Mouse (Mus musculus) CH12F3 (cell line): Measurements from ENCODE around the gene Pde4d.
"Not testable (repeated sequence)": the region's sequence is repeated elsewhere in the genome, so short reads cannot be mapped to it uniquely, and the experiment has no call there.

Experiments
- in situ Hi-C: fragments of 300-500 bp; cut with MboI; formaldehyde crosslinking; loops from 2 replicates; pipeline ENCODE4 v1.14.3; 2020; ENCODE audit warnings: low sequenced_read_pairs

Gene Pde4d

DNA sequence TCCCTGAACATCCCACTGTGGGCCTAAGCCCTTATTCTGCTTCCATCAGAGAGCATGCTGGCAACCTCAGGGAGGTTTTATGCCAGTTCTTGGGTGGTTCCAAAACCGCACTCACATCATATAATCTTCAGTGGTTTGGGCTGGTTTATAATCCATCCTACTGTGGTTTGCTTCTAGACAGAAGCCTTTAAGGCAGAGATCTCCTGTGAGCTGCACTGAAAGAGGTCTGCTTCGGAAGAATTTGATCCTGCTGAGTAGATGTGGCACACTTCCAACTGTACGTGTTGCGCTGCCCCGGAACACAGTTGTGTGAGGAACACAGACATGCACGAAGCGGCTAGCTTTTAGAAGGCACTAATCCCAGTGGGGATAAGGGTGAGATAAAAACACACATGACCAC, 236.1 kb downstream of the Pde4d start:
- in situ Hi-C loops, result no loop called here

DNA sequence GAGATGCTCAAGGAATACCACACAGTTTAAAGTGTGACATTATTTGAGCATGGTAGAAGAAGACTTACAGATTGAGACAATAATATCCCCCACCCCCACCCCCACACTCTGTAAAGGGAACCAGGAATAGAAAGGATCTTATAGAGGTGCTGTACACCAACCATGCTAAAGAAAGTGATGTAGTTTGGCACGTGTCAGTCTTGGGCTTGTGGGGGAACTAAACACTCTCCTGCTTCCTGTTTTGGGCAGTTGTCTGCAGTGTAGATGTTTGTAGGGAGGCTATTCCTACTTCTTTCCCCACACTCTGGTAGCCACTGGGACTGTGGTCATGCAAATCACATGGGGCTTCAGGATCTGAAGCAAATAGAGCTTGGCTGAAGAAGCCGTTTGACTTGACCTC, 236.5 kb downstream of the Pde4d start:
- in situ Hi-C loops, result no loop called here

DNA sequence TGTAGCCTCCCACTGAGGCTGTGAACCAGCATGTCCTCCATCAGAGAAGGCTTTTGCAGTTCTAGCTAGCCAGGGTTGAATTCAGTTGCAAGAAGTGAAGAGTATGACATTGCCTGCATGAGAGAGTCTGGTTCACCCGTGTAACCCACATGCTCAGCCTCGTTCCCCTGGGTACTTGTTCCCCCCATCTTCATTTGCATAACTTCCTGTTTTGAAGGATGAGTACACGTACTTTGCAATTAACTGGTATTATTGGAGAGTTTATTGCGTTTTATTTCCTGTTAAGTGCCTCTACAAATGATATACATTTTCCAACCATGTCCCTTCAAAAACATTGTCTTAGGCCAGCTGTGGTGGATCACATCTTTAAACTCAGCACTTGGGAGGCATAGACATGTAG, 237.1 kb downstream of the Pde4d start:
- in situ Hi-C loops, result no loop called here

DNA sequence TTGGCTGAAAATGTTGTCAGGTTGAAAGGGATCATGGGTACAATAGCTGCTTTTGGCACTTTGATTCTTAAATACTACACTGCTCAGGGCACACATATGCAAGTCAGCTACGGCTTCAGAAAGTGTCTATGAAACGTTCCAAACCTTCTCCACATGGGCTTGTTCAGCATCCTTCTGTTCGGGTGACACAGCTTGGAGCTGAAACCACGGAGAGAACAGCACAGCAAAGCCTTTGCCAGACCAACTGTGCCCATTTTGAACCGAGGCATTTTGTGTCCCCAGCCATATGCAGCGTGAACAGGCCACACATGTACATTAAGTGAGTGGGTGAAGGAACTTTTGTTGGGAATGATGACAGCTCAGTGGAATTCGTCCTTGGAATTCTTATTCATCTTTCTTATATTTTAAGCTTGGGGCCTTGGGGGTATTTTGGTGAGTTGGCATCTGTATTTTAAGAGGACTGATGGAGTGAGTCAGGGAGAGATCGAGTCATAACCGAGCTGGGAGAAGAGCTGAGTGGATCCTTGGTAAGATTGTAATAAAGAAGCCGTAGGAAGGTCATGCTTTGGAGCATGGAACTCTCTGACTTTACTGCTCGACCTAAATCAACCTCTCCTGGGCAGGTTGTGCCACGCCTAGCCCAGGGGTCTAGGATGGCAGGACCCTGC, 243.3 kb downstream of the Pde4d start:
- in situ Hi-C loops, result no loop called here

DNA sequence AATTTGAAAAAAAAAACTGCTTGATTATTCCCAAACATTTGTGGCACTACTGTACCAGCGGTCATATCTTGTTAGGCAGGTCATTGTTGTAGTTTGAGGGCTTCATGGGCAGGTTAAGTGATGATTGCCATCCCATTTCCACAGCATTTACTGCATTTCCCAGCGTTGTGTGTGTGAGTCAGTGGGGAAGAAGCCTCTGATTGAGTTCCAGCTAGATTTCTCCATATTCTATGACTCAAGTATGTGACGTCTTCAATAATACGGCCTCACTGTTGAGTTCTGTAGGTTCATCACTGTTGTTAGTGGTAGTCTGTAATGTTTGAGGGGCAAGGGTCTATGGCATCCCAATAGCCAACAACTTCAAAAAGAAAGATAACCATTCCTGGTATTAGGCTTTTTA, 255.7 kb downstream of the Pde4d start:
- in situ Hi-C loops, result no loop called here

DNA sequence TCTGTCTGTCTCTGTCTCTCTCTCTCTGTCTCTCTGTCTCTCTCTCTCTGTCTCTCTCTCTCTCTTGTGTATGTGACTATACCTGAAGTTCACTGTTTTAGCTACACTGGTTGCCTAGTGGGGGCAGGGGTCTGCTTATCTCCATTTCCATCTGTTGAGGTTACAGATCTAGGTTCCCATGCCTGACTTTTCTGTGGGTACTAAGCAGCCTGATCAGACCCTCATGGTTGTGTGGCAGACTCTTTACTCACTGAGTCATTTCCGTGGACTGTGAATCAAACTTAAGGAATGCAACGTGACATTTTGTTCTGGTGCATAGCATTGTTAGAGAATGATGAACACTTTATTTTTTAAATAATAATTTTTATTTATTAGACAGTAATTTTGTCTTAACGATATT, 264.3 kb downstream of the Pde4d start:
- in situ Hi-C loops, result no loop called here

DNA sequence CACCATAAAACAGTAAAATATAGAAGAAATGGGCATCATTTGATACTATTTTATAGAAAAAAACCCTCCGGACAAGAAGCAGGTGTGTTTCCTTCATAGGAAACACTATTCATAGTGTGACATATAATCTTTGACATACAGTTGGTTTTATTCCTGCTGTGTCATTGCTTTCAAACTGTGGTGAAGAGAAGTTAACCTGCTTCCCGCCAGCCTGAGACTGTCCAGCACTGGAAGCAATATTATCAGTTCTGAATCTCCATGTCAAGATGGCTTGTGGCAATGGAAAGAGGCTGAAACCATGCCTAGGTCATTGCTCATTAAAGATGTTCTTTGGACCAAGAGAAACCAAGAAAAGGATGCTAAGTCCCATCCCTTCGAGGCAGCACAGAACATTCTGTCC, 265.3 kb downstream of the Pde4d start:
- in situ Hi-C loops, result no loop called here

DNA sequence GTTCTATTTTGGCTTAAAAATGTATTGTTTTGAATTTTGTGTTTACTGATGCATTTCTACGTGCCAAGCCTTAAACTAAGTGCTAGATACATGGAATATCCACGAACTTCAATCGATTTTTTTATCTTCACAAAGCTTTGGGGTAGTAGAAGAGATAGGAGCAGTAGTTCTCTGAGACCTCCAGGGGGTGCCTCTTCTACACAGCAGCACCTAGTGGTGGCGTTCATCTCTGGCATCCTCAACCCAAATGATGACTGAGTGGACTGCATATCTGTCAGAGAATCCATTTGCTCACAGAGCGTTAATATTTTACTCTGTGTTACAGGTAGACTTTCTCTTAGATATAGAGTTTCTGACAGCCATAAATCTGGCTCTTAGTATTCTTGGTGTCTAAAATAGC, 272.5 kb downstream of the Pde4d start:
- in situ Hi-C loops, result no loop called here

DNA sequence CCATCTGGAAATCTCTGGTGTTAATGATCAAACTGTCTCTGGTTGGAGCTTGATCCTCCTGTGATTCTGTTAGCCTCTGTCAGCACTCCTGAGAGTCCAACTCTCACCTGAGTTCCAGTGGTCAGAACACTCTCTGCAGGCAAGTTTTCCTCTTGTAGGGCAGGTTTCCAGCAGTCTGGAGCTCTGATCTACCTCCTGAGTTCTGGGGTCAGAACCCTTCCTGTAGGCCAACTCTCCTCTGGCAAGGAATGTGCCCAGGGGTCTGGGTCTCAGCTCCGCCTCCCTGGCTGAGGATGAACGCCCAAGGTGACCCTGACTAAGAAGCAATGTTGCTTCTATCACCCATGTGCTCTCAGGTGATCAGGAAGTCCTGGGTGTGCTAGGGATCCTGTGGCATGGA, 284.6 kb downstream of the Pde4d start:
- in situ Hi-C loops, result not testable (repeated sequence)

DNA sequence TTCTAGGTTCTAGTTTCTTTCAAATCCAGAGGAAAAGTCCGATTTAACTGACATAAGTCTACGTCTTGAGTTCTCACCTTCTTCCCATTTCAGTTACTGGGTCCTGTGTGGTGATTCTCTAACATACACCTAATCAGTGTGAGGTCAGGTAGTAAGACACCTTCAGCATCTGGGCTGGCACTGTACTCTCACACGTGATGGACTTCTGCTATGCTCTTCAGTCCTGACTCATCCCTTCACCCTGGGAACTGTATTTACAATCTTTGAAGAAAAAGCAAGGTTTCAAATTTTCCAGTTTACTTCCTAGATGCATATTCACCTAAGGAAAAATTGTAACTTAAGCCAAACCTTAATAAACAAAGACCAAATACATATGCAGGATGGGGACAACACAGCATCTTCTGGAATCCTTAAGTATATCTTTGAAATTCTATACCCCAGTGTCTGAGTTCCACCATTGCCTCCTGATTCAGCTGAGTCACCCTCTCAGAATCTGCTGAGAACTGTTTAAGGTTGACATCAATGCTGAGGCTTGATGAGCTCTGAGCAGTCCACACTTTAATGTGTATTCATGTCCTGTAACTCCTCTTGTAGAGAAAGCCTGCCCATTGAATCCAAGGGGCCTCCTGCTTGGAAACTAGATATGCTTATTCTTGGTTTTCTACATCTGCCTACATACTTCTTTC, 301.6 kb downstream of the Pde4d start:
- in situ Hi-C loops, result no loop called here

DNA sequence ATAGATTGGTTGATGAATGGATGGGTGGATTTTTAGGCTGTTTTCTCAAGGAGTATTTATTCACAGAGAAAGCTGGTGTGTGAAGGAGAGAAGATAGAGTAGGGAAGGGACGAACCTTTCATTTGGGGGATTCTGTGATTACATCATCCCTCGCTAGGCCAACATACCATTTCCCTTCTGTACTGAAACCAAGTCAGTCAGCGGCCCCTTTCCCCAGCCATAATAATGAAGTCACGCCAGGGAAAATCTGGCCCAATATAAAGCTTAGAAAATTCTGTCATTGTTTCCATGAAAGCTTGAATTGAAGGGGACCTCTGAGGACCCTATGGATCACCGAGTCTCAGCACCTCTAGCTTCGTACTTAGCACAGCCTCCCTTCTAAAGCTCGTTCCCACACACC, 307.7 kb downstream of the Pde4d start:
- in situ Hi-C loops, result no loop called here

DNA sequence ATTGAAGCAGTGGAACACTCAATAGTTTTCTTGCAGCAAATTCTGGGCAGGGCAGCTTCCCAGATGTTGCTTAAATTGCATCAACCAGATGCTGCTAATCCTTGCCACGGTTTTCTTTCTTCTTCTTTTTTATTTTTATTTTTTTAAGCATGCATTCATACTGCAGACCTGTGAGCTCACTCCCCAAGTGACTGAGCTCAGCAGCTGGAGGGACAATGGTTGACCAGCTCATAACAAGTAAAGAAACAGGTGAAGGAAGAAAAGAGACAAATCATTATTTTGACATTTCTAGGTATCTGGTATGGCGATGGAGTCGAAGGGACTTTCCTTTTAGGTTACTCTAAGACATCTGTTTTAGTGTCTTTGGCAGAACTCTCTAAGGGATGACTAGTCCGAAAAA, 308.6 kb downstream of the Pde4d start:
- in situ Hi-C loops, result no loop called here

DNA sequence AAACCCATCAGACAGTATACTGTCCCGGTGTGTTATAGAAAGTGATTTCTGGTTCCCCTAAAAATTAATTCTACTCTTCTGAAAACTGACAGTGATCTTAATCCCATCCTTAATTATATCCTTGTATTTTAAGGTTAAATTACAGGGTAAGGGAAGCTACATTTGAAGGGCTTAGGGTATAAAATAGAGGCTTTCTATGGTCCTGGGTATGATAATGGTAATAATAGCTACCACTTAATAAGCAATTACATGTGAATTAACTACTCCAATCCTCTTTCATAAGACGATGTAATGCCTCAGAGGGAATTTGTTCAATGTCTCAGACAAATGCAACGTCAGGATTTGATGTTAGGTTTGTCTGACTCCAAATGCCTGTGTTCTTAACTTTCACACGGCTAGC, 309.4 kb downstream of the Pde4d start:
- in situ Hi-C loops, result no loop called here

DNA sequence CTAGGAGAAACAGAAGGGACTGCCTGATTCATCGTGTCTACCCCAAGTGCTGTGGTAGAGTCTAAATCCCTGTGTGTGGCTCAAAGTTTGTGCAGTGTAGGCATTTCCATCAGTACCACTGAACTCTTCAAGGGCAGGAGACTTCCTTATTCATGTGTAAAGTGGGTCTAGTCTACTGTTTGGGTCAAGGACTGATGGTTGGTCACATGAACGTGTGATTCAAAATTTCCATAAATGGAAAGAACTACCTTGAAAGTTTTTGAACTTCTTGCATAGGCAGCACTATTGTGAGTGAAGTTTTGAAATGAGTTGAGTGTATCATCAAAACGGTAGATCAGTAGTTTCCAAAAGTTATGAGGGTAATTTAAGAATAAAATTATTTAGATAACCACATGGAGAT, 313.5 kb downstream of the Pde4d start:
- in situ Hi-C loops, result no loop called here

DNA sequence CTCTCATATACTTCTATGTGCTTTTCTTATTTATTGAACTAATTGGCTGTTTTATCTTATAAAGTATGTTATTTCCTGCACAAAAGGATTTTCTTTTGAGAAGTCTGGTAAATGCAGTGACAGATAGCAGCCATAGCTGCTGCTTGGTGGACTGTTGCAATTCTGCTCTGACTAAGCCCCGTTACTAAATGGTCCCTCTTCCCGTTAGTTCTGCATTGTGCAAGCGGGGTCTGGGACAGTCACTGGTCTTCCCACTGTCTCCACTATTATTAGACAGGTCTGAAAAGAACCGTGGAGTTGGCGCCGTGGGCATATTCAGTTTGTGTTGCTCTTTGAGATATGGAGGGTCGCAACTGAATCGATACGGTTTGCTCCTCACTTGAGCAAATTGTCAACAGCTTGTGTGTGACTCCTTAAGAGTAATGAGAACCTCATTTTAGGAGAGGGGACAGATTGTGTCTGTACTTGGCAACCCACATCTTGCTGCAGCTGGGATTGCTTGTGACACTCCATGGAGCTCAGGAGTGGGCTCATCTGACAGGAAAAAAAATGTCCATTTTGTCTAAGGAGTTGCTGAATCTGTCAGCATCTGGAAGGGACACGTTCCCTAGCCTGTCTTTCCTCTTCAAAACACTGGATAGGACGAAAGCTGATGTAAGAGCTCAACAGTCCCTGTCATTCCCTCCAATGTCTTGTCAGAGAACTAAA, 316.4 kb downstream of the Pde4d start:
- in situ Hi-C loops, result no loop called here

DNA sequence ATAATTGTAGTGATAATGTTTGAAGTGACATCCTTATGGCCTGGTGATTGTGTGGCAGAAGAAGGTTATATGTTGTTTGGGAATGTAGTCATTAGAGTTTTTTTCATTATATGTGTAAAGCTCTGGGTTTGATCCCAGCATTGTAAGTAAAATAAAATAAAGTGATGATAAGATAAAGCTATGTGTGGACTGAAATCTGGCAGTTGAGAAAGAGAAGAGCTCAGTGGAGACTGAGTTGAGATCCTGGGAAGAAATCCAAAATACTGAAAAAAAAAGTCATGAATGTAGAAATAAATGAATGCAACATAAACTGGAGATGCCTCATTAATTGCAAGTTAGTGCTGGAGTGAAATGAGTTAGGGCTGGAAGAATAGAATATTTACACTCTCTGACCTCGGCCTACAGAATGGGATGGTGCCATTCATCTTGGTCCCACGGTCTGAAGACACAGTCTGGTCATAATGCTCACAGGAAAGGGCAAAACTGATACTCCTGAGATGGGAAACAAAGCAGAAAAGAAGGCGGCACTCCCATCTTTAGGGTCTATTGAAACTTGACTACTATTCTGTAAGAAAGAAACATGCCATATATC, 319.8 kb downstream of the Pde4d start:
- in situ Hi-C loops, result no loop called here

DNA sequence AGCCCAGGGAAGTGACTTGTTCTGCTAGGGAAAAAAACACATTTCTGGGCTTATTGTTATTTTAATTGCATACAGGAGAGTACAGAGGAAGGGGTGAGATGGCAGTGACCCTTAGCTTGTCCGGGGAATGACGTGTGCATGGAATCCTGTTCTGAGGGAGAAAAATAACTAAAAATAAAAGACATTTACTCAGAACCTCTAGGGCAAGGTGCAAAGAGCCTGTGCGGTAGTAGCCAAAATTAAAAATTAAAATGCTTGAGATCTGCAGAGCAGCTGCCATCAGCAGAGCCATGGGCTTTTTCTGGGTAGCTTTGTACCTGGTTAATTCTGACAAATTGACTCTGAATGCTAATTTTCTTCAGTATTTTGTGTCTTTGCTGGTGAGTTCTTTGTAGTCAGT, 322.6 kb downstream of the Pde4d start:
- in situ Hi-C loops, result no loop called here

DNA sequence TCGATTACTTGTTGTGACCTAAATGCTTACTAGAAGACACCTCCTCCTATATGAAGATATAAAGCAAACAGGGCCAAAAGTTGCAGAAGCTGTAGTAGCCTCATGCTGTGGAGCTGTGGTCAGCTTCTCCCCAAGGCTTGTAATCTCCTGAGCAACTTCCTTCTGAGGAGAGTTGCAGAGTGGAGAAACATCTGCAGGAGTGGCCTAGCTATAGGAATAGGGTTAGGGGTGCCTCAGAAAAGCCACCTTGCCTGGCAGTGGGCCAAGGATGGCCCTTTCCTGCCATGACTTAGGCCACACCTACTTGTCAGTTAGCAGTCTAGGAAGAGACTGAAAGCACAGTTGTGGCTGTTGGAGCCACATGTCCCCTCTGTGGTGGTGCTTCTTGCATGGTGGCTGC, 325.2 kb downstream of the Pde4d start:
- in situ Hi-C loops, result no loop called here

DNA sequence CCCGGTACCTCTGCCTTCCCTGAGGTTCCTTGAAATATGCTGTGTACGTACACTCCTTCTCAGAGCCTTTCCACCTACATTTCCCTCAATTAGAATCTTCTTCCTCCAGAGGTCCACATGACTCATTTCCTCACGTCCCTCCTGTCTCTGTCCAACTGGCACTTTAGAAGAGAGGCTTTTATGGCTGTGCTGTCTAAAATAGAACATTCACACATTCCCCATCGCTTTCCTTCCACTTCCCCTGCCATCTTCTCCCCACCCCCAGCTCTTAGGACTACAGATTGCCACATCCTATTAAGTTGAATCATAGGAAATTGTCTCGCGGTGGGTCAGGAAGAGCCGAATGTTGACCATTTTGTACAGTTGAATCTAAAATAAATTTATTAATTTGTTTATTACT, 326.1 kb downstream of the Pde4d start:
- in situ Hi-C loops, result no loop called here

DNA sequence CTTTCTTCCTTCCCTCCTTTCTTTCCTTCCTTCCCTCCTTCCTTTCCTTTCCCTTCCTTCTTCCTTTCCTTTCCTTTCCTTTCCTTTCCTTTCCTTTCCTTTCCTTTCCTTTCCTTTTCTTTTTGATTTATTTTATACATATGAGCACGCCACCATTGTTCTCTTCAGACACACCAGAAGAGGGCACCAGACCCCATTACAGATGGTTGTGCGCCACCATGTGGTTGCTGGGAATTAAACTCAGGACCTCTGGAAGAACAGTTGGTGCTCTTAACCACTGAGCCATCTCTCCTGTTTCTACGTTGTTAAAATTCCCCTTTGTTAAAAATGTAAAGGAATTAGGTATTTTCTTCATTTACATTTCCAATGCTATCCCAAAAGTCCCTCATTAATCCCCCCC, 347.9 kb downstream of the Pde4d start:
- in situ Hi-C loops, result not testable (repeated sequence)

DNA sequence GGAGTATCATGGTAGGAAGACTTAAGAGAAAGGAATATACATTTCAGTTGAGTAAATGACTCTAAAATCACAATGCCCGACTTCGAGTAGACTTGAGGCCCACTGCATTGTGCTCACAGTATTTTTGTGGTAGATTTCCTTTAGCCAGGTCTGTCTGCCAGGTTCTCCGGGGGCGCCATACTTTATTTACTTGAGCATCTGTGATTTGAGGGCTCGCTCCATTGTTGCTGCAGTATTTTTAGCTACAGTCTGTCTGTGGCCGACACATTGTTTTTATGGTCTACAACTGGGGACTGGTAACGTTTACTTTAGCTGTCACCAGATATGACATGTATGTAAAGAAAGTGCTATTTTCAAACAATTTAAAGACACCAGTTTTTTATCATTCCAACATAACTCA, 359.4 kb downstream of the Pde4d start:
- in situ Hi-C loops, result no loop called here

DNA sequence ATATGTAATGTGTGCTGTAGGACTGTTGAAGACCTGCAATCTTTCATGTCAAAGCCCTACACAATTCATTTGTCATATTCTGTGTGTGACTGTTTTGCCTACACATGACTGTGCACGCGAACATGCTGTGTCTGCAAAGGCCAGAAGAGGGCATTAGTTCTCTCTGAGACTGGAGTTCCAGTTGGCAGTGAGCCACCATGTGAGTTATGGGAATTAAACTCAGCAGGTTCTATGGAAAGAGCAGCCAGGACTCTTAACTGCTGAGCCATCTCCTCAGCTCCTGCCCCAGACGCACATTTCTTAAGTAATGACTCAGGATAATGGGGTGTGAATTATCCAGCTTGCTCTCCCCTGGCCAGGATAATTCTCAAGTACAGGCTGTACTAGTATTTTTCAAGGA, 363.2 kb downstream of the Pde4d start:
- in situ Hi-C loops, result no loop called here
